Mouse (Mus musculus): ENCODE measurements around the gene Eif4h.

Gene Eif4h

GRCm38 (mm10) chr5:134607121-134607520 is 32.2 kb downstream of the Eif4h start:
- no peak for DNase-seq (ENCODE audit: low spot score)

GRCm38 (mm10) chr5:134606314-134606713 is 33.0 kb downstream of the Eif4h start:
- DNase-seq (ENCODE audit: low spot score) = no peak

- DNase-seq (ENCODE audit: low spot score) = no peak
Measured at GRCm38 (mm10) chr5:134604376-134604775, 34.9 kb downstream of the Eif4h start.

DNA sequence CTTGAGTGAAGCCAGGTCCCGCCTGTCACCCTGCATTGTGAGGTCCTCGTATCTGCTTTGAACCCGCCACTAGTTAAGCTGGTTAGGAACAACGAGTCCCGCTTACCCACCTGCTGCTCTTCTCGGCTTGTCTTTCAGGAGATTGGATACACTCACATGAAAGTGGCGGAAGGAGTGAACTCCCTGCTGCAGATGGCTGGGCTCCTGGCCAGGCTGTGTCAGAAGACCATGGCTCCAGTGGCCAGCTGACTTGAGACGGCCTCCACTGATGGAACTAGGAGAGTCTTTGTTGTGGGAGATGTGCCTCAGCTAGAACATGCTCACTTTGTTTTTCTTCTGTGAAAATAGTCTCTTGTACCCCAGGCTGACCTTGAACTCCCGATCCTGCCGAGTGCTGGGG is 41.6 kb downstream of the Eif4h start:
- no peak for DNase-seq (ENCODE audit: low spot score)

- DNase-seq (ENCODE audit: low spot score) = no peak
Measured at GRCm38 (mm10) chr5:134593093-134593492, 46.2 kb downstream of the Eif4h start.

GRCm38 (mm10) chr5:134592026-134592581 is 47.2 kb downstream of the Eif4h start:
- no peak for DNase-seq (ENCODE audit: low spot score)

DNA sequence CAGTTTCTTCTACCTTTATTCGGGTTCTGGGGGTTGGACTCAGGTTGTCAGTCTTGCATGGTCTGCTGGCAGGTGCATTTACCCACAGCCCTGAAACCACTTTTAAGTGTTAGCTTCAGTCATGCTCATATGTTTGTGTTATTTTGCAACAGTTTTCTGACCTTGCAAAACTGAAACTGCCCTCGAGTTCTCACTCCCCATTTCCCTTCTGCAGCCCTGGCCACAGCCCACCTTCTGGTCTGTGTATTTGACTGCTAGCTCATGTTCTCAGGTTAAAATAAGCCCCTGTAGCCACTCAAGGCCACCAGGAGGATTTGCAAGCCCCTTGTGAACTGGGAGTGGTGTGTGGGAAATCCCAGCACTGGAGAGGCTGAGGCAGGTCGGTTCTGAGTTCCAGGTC is 49.4 kb downstream of the Eif4h start:
- DNase-seq (ENCODE audit: low spot score) = no peak

GRCm38 (mm10) chr5:134584798-134585197 is 54.5 kb downstream of the Eif4h start:
- DNase-seq (ENCODE audit: low spot score) = no peak

DNA sequence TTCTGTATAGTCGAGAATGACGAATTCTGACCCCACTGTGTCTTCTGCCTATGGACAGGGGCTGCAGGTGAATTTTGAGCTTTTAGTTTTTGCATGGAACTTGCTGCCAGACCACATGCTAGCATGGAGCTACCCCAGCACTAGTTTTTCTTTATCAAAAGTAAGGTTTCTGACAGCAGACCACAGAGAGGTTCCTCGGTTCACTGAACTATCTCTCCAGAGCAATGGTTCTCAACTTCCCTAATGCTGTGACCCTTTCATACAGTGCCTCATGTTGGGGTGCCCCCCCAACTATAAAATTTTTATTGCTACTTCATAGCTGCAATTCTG is 55.4 kb downstream of the Eif4h start:
- no peak for DNase-seq (ENCODE audit: low spot score)

GRCm38 (mm10) chr5:134583006-134583883 is 56.0 kb downstream of the Eif4h start:
- no peak for DNase-seq (ENCODE audit: low spot score)

- DNase-seq (ENCODE audit: low spot score) = peak; percentile 93
Measured at GRCm38 (mm10) chr5:134582221-134582907, 56.9 kb downstream of the Eif4h start.

GRCm38 (mm10) chr5:134581146-134581545 is 58.1 kb downstream of the Eif4h start, which contains the start of gene Rfc2:
TSS of gene Rfc2 (plus strand) at chr5:134581366.
- DNase-seq (ENCODE audit: low spot score) = no peak

GRCm38 (mm10) chr5:134579135-134579534 is 60.2 kb downstream of the Eif4h start:
- no peak for DNase-seq (ENCODE audit: low spot score)

DNA sequence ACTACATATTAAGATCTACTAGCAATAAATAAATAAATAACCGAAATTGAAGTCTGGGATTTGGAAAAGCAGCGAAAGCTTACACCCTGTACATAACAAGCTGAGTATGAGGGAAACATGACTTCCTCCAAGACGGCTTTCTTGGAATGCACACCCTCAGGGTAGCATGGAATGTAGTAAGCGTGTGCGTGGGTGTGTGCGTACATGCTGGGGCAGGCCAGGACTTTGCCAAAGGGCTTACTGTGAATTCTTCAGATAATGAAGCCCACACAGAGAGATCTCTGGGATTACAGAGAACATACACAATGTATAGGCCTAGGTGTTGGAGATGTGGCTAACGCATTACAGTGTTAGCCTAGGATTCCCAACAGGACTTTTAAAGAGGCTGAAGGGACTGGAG is 61.8 kb downstream of the Eif4h start:
- DNase-seq (ENCODE audit: low spot score) = no peak

GRCm38 (mm10) chr5:134576517-134577220 is 62.6 kb downstream of the Eif4h start:
- DNase-seq (ENCODE audit: low spot score) = no peak

- DNase-seq (ENCODE audit: low spot score) = no peak
Measured at GRCm38 (mm10) chr5:134575833-134576232, 63.5 kb downstream of the Eif4h start.

DNA sequence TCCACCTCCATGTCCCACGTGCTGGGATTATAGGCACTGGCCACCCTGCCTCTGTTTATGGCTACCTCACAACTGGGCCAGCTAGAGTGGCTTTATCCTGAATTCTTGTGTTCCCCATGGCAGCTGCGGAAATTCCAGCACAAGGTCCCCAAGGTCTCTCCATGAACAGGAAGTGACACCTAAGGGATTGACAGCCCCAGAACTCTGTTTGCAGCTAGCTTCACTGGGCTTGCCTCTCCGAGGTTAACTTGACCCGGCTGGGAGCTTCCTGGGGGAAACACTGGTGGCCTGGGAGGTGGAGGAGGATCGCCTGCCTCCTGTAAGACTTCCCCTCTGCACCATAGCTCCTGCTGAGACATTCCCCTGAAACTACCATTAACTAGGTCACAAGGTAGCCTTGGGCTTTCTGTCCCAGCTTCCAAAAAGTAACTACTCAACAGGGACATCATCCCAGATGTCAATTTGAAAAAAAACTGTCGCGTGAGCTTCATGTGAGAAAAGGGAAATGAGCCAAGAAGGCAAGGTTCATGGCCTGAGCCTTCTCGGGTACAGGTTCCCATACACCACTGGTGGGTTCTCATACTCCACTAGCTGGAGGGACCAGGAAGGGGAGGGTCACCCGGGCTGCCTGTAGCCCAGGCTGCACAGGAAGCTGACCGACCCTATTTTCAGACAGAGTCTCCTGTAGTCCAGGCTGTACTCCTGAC is 66.6 kb downstream of the Eif4h start:
- peak; percentile 7 for DNase-seq (ENCODE audit: low spot score)

GRCm38 (mm10) chr5:134571730-134572507 is 67.4 kb downstream of the Eif4h start:
- DNase-seq (ENCODE audit: low spot score) = peak; percentile 57

Measured in yolk sac, embryonic 10.5 days (tissue).